Mouse (Mus musculus) kidney, adult 2 months (tissue): Measurements from ENCODE around the gene Casq2. TPM values are rescaled to one million over a fixed set of nuclear protein-coding genes. Genes with fewer than 3 reads are reported as not detected.

Experiments
- DNase-seq: peaks from one replicate; pipeline ENCODE4 v3.0.0; 2021
- H3K27ac ChIP-seq: fragments of 200-500 bp; 2 replicates; pipeline ENCODE4 v1.5.1; 2012; ENCODE audit warnings: low read depth, low read length, control low read depth, inconsistent platforms; ENCODE audit not compliant: insufficient read depth
- H3K27me3 ChIP-seq: fragments of 200-500 bp; replicated peaks from 2 replicates; pipeline ENCODE4 v1.6.1; 2012; ENCODE audit warnings: mild to moderate bottlenecking, moderate library complexity, low read length, inconsistent platforms; ENCODE audit not compliant: control insufficient read depth, insufficient read depth
- H3K36me3 ChIP-seq: fragments of 200-500 bp; 2 replicates; pipeline ENCODE4 v1.6.1; 2012; ENCODE audit warnings: mild to moderate bottlenecking, moderate library complexity, low read length, inconsistent platforms; ENCODE audit not compliant: control insufficient read depth, insufficient read depth
- H3K4me1 ChIP-seq: fragments of 200-500 bp; 2 replicates; pipeline ENCODE4 v1.6.1; 2011; ENCODE audit warnings: low read length; ENCODE audit not compliant: control insufficient read depth, insufficient read depth
- H3K4me3 ChIP-seq: fragments of 200-500 bp; 2 replicates; pipeline ENCODE4 v1.5.1; 2011; ENCODE audit warnings: mild to moderate bottlenecking, low read depth, low read length, control low read depth; ENCODE audit not compliant: insufficient read depth
- CTCF ChIP-seq: fragments of 200-500 bp; conservative IDR thresholded peaks from 2 replicates; pipeline ENCODE4 v1.5.1; 2011; ENCODE audit warnings: low read depth, mild to moderate bottlenecking, control low read depth, low read length, moderate library complexity, mixed read lengths; ENCODE audit not compliant: insufficient read depth, insufficient read length
- POLR2A ChIP-seq: fragments of 200-500 bp; IDR thresholded peaks from one replicate; pipeline ENCODE4 v1.6.1; 2011; ENCODE audit warnings: low read depth, low read length, control low read depth
- WGBS: fragments of 180-500 bp; shearing (Covaris S2); methylation state at CpG from one replicate; pipeline ENCODE4 v1.1.7; 2018; 5-methylcytosine and 5-hydroxymethylcytosine counted together
- polyA plus RNA-seq: library from polyadenylated mRNA; depleted of rRNA; stranded (reverse); fragments of >200 nt; gene quantifications from 2 replicates; pipeline ENCODE4 v1.2.3, GENCODE M21; 2012

The Casq2 gene
- polyA plus RNA-seq, 1 experiment = 2.1 TPM

DNA sequence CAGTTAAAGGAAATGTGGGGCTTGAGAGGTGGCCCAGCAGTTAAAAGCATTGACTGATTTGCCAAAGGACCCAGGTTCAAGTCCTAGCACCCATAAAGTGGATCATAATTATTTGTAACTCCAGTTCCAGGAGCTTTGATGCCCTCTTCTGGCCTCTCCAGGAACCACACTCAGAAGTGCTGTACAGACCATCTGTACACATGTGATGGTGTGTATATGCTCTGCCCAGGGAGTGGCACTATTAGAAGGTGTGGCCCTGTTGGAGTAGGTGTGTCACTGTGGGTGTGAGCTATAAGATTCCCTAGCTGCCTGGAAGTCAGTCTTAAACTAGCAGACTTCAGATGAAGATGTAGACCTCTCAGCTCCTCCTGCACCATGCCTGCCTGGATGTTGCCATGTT lies 34.7 kb downstream of the Casq2 start:
- no peak overlapping the region for H3K27ac ChIP-seq
- H3K27me3 ChIP-seq = no peaks in the 10 kb centered on the region
- H3K36me3 ChIP-seq = no peaks in the 10 kb centered on the region
- H3K4me1 ChIP-seq = no peaks in the 10 kb centered on the region
- DNase-seq = no peak
- TF ChIP-seq CTCF (no peak), POLR2A (no peak)
- no peak overlapping the region for H3K4me3 ChIP-seq

DNA sequence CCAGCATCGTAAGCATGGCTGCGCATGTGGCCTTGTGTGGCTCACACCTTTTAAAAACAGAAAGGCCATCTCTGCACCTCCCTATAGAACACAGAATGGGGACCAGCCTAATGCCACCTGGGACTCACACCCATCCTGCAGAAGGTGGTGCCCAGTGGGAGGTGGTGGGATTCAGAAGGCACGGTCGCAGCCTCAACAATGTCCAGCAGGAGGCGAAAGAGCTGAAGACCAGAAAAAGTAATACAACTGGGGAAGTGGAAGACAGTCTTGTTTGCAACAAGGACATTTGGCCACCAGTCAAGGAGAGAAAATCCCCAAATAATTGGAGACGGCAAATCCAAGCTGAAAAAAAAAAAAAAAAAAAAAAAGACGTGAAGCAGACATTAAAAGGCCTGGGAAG lies 35.8 kb downstream of the Casq2 start:
- WGBS = 85% methylated on average over 7 of the region's 7 CpGs
- DNase-seq = peak; percentile 14
- Histone ChIP-seq H3K4me3 (no peak overlapping the region), H3K27ac (no peak overlapping the region), H3K4me1 (no peaks in the 10 kb centered on the region), H3K36me3 (no peaks in the 10 kb centered on the region), H3K27me3 (no peaks in the 10 kb centered on the region)
- TF ChIP-seq CTCF (no peak; the same call in 1 of the 2 replicates), POLR2A (no peak)

DNA sequence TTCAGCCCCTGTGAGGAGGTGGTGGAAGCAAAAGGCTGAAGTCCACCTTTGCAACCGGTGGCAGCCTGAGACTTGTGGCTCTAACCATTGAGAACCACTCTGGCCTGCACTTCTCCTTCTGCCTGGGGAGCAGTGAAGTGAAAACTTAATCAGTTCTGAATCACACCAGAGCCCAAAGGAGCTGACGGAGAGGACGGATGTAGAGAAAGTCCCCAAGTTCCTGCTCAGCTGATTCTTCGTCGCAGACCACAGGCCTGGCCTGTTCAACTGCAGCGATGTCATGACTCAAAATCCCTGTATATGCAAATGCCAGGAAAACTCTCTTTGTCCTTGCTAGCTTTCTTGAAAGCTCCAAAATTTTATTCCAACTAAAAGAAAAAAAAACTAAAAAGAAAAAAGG lies 37.4 kb downstream of the Casq2 start:
- H3K36me3 ChIP-seq = no peaks in the 10 kb centered on the region
- H3K4me1 ChIP-seq = no peaks in the 10 kb centered on the region
- H3K27me3 ChIP-seq = no peaks in the 10 kb centered on the region
- TF ChIP-seq CTCF (no peak), POLR2A (no peak)
- no peak overlapping the region for H3K27ac ChIP-seq
- H3K4me3 ChIP-seq = no peak overlapping the region
- 61% methylated on average over 6 of the region's 6 CpGs for WGBS
- DNase-seq = no peak

DNA sequence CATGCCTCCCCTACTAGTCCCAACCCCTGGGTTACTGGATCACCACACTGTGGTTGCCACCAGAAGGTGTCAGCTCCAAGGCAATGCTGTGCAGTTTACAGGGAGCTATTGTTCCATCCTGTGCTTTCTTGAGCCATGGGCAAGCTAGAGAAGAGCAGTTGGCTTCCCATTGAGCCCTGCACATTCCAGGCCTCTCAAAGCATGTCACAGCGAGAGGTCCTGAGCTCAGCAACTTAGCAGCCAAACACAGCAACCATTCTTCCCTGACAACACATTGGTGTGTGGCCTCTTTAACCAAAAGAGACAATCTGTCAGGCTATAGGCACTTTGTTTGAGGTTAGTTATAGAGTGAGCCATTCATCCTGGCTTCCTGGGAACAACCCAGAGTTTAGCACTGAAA lies 39.3 kb downstream of the Casq2 start:
- no peaks in the 10 kb centered on the region for H3K36me3 ChIP-seq
- TF ChIP-seq CTCF = no peak
- no peak for TF ChIP-seq POLR2A
- no peaks in the 10 kb centered on the region for H3K4me1 ChIP-seq
- no peaks in the 10 kb centered on the region for H3K27me3 ChIP-seq
- 100% methylated on average over 1 of the region's 1 CpGs for WGBS
- H3K4me3 ChIP-seq = no peak overlapping the region
- DNase-seq = no peak
- H3K27ac ChIP-seq = no peak overlapping the region

DNA sequence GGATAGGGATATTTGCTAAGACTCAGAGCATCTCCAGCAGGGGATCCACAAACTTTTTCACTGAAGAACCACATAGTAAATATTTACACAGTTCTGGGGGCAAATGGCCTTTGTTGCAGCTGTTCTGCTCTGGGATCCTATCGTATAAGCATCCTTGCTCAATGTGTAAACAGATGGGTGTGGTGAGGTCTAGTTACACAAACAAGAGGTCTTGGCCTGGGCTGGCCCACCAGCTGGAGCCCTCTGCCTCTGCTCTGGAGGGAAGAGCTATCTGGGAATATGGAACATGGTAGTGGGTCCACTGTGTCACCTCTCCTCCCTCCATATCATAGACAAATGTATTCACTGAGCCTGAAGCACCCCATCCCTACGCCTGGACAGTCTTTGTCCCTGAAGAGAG lies 40.9 kb downstream of the Casq2 start:
- no peak for TF ChIP-seq CTCF
- TF ChIP-seq POLR2A = no peak
- no peak overlapping the region for H3K27ac ChIP-seq
- H3K27me3 ChIP-seq = no peaks in the 10 kb centered on the region
- H3K4me1 ChIP-seq = no peaks in the 10 kb centered on the region
- DNase-seq = no peak
- no peaks in the 10 kb centered on the region for H3K36me3 ChIP-seq
- H3K4me3 ChIP-seq = no peak overlapping the region
- WGBS = 73% methylated on average over 2 of the region's 2 CpGs

DNA sequence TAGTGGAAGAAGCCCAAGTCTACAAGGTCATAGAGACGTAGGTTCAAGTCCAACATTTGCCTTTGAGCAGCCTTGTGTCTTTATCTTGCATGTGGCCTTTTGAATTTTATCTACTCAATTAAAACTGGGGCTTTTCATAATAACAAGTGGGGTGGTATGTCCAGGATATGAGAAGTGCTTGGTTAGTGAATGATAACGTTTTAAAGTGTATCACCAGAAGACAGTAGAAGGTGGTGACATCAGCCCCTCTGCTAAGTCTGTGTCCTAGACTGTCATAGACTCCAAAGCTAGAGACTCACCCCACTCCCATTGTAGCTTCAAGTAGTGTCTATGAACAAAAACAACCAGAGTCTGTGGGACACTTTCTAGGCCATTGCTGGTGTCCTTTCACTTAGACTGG lies 42.0 kb downstream of the Casq2 start:
- H3K4me1 ChIP-seq = no peaks in the 10 kb centered on the region
- 86% methylated on average over 2 of the region's 2 CpGs for WGBS
- no peak overlapping the region for H3K4me3 ChIP-seq
- H3K27ac ChIP-seq = no peak overlapping the region
- no peak for DNase-seq
- no peaks in the 10 kb centered on the region for H3K36me3 ChIP-seq
- H3K27me3 ChIP-seq = no peaks in the 10 kb centered on the region
- TF ChIP-seq CTCF (no peak), POLR2A (no peak)

DNA sequence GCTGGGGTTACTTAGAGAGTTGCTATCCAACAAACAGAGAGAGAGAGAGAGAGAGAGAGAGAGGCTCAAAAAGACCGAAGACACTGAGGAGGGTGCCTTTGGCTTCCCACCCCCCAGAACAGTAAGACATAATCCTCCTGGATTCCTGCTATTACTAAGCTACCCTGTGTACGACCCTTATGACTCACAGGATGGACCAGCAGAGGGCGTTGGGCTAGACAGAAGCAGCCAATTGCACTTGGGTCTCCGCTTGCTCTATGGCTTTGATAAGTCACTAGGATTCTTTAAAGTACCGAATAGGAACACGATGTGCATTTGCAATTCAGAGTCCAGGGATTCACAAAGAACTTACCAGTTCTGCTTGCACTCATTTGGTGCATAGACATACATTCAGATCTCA lies 44.3 kb downstream of the Casq2 start:
- Histone ChIP-seq H3K36me3 (no peaks in the 10 kb centered on the region), H3K4me3 (no peak overlapping the region), H3K27ac (no peak overlapping the region), H3K27me3 (no peaks in the 10 kb centered on the region), H3K4me1 (no peaks in the 10 kb centered on the region)
- 74% methylated on average over 6 of the region's 6 CpGs for WGBS
- TF ChIP-seq CTCF (peak; percentile 21; the same call in 1 of the 2 replicates), POLR2A (no peak)
- no peak for DNase-seq

DNA sequence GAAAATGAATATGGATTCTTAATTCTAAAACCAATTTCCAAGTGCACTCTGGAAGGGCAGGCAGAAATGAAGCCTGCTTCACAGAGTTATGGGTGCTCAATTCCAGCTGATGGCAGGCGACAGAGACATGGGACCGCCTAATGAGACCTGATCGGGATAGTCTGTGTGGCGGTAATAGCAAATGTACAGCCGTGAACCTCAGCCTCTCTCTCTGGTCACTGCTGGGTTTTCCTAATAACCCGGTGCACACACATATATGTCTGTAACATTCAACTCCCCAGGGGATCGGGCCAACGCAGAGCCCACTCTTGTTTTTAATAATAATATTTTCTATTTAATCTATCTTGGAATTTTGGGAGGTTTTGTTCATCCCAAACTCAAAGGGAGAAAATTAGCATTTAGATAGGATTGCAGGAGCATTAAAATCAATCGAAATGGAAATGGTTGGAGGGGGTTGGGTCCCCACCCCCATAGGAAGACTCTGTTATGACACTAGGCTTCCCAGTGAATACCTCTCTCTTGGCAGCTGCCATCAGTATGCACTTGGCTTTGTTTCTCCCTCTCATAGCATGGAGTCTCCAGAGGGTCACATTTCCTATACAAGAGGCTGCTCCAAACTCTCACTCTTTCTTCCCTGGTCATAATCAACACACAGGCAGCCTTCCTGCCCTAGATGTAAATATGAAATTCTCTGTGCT lies 45.6 kb downstream of the Casq2 start:
- no peak overlapping the region for H3K4me3 ChIP-seq
- DNase-seq = no peak
- no peaks in the 10 kb centered on the region for H3K36me3 ChIP-seq
- H3K27me3 ChIP-seq = no peaks in the 10 kb centered on the region
- no peak for TF ChIP-seq CTCF
- no peak for TF ChIP-seq POLR2A
- H3K4me1 ChIP-seq = no peaks in the 10 kb centered on the region
- H3K27ac ChIP-seq = no peak overlapping the region
- 93% methylated on average over 9 of the region's 9 CpGs for WGBS
